Mouse (Mus musculus) layer of hippocampus, adult 2 months (tissue): ENCODE measurements around the gene Bri3bp. TPM values are rescaled to one million over a fixed set of nuclear protein-coding genes. Genes with fewer than 3 reads are reported as not detected.
"Not testable (repeated sequence)": the region's sequence is repeated elsewhere in the genome, so short reads cannot be mapped to it uniquely, and the experiment has no call there.

Experiments used
- DNase-seq, 2 experiments: peaks; one replicate each; pipeline ENCODE4 v3.0.0; 2022; ENCODE audit warnings: low spot score in 2 of 2
- H3K27ac ChIP-seq: fragments of 200-600 bp; 2 replicates; pipeline ENCODE4 v1.8.1; 2022
- H3K4me3 ChIP-seq: fragments of 200-600 bp; 2 replicates; pipeline ENCODE4 v1.8.1; 2022; ENCODE audit warnings: mild to moderate bottlenecking
- CTCF ChIP-seq: fragments of 200-600 bp; conservative IDR thresholded peaks from 2 replicates; pipeline ENCODE4 v1.8.1; 2022; ENCODE audit warnings: antibody characterized with exemption, mild to moderate bottlenecking, moderate library complexity
- long read RNA-seq, 2 experiments: library from polyadenylated mRNA; stranded (forward); transcript quantifications; one replicate each; pipeline ENCODE4 v2.0.0; 2021; ENCODE audit warnings: borderline mapping rate in 2 of 2
- total RNA-seq, 2 experiments: library from RNA; stranded (reverse); gene quantifications; 2 replicates each; pipeline ENCODE4 v1.2.3; 2021

Gene Bri3bp
- 100 to 1,000 TPM in 1 of 2 experiments, 10 to 100 TPM in 1; 93.2 to 107 TPM for total RNA-seq
- long read RNA-seq, experiment 1, full-length matches to known transcripts = 14 of 23 reads
- long read RNA-seq, experiment 1, partial matches to known transcripts = 0 of 23 reads
- long read RNA-seq, experiment 1, other reads (novel, unspliced or antisense) = 9 of 23 reads
- long read RNA-seq, experiment 2, full-length matches to known transcripts = 22 of 44 reads
- long read RNA-seq, experiment 2, partial matches to known transcripts = 1 of 44 reads
- long read RNA-seq, experiment 2, other reads (novel, unspliced or antisense) = 21 of 44 reads

GRCm38 (mm10) chr5:125441234-125442114 is at the start of gene Bri3bp:
Gene Bri3bp (plus strand): TSS chr5:125441568.
- H3K27ac ChIP-seq = peak within 1 kb of the TSS; percentile 94
- no peak for TF ChIP-seq CTCF
- H3K4me3 ChIP-seq = peak within 1 kb of the TSS; percentile 86
- DNase-seq = peak in 1 of 2 experiments; percentile 44

GRCm38 (mm10) chr5:125391609-125392008 is 49.8 kb upstream of the Bri3bp start:
- TF ChIP-seq CTCF = no peak
- Histone ChIP-seq H3K4me3 (no peak overlapping the region), H3K27ac (peak overlapping the region; percentile 100)
- peak; percentile 64 to 81 for DNase-seq

DNA sequence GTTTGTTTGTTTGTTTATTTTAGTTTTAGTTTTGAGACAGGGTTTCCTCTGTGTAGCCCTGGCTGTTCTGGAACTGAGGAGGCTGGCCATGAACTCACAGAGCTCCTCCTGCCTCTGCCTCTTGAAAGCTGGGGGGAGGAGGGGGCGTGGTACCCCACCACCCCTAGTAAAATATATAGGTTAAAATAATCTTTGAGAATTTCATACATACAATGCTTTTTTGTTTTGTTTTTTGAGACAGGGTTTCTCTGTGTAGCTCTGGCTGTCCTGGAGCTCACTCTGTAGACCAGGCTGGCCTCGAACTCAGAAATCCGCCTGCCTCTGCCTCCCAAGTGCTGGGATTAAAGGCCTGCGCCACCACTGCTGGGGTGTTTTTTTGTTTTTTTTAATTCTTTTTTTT is 49.2 kb upstream of the Bri3bp start:
- H3K4me3 ChIP-seq, DNase-seq: not testable (repeated sequence)
- H3K27ac ChIP-seq = peak overlapping the region; percentile 100

DNA sequence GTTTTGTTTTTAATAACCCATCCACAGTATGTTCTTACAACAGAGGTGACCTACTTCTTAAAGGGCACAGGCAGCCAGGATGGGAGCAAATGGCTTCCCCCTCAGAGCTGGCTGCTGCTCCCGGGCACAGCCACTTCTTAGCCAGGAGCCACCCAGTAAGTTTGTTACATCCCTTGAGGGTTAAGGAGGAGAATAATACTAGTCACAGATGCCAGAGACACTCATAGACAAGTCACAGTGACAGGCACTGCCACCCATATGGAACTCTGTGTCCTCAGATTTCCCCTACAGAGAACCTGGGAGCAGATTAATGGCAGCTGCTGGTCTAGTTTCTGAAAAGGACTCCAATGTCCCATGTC is 48.8 kb upstream of the Bri3bp start:
- peak overlapping the region; percentile 100 for H3K27ac ChIP-seq
- no peak for TF ChIP-seq CTCF
- DNase-seq = no peak
- H3K4me3 ChIP-seq = peak overlapping the region; percentile 38

GRCm38 (mm10) chr5:125392977-125393621 is 48.3 kb upstream of the Bri3bp start:
- TF ChIP-seq CTCF = no peak
- DNase-seq = peak; percentile 93 to 96
- Histone ChIP-seq H3K27ac (peak overlapping the region; percentile 100), H3K4me3 (peak overlapping the region; percentile 51)

GRCm38 (mm10) chr5:125393622-125394603 is 47.5 kb upstream of the Bri3bp start:
- H3K27ac ChIP-seq = peak overlapping the region; percentile 100
- DNase-seq = peak; percentile 50 to 80
- H3K4me3 ChIP-seq = peak overlapping the region; percentile 51
- no peak for TF ChIP-seq CTCF

DNA sequence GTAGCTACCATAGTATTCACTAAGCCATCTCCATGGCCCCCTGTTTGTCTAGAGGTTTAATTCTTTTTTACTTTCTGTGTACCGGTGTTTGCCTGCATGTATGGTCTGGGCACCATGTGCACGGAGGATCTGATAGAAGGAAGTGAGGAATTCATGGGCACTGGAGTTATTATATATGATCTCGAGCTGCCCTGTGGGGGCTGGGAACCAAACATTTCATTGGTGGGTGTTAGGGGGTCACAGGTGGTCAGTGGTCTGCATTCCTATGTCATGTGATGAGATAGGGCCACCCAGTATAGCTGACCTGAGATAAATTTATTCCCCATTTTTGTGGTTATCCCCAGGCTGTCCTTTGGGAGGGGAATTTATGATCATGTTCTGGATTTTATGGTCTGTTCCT is 46.4 kb upstream of the Bri3bp start:
- no peak for DNase-seq
- no peak for TF ChIP-seq CTCF
- Histone ChIP-seq H3K27ac (peak overlapping the region; percentile 100), H3K4me3 (no peak overlapping the region)

GRCm38 (mm10) chr5:125400903-125401302 is 40.5 kb upstream of the Bri3bp start:
- H3K27ac ChIP-seq = no peak overlapping the region

GRCm38 (mm10) chr5:125402476-125402875 is 38.9 kb upstream of the Bri3bp start:
- no peak for DNase-seq
- Histone ChIP-seq H3K4me3 (no peak overlapping the region), H3K27ac (no peak overlapping the region)
- TF ChIP-seq CTCF = no peak

More at GRCm38 (mm10) chr5:125400903-125401302, 40.5 kb upstream of the Bri3bp start:
- no peak for DNase-seq
- H3K4me3 ChIP-seq = no peak overlapping the region
- peak; percentile 29 for TF ChIP-seq CTCF

DNA sequence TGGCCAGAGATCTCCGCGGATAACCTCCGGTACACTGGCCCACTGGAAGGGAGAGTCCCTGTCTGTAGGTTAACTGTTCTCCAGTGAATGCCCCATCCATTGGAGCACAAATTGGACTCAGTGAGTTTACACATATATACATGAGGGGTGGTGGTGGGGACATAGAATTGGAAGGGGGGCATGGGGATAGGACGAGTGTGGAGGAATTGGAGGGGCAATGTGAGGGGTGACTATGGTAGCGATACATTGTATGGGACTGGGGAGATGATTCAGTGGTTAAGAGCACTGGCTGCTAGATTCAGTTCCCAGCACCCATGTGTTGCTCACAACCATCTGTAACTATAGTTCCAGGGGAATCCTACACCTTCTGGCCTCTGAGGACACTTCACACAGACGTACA is 38.4 kb upstream of the Bri3bp start:
- no peak for DNase-seq
- no peak for TF ChIP-seq CTCF
- no peak overlapping the region for H3K4me3 ChIP-seq
- no peak overlapping the region for H3K27ac ChIP-seq

- Histone ChIP-seq H3K4me3 (peak overlapping the region; percentile 86), H3K27ac (peak overlapping the region; percentile 94)
- DNase-seq = peak; percentile 77 to 86
- 0 out of 2 replicates have a peak, but pooled peaks have one; percentile 3 for TF ChIP-seq CTCF
Measured at GRCm38 (mm10) chr5:125403481-125404465, 37.6 kb upstream of the Bri3bp start.
